10 mouse cellular contexts compared by ENCODE assay signal in genomic region chr10:94037196-94037595, GRCm38 (mm10). TPM values are rescaled to one million over a fixed set of nuclear protein-coding genes. Genes with fewer than 3 reads are reported as not detected.
DNase-seq lines count a peak whose midpoint lies in the region; ATAC-seq and TF ChIP-seq lines count a peak whose summit lies in the region.
"Had no signal": no experiment of that assay in that cellular context is flagged by ENCODE, and none has a peak within 500 bp of the region (broad histone marks: within the 10 kb centered on the region; RNA-seq: fewer than 3 reads in every experiment).

No protein-coding gene starts in this region.

- no peak for TF ChIP-seq CTCF in liver, embryonic 14.5 days (IDR thresholded peaks at IDR 0.05; ENCODE audit: low read depth)

- H3K27me3 ChIP-seq in forebrain, embryonic 10.5 days (ENCODE audit: poor library complexity, severe bottlenecking): no peaks in the 10 kb centered on the region
- no peaks in the 10 kb centered on the region for H3K27me3 ChIP-seq in forebrain, embryonic 11.5 days (ENCODE audit: control insufficient read depth, insufficient read depth, low read length)
- H3K27me3 ChIP-seq in liver, embryonic 14.5 days (ENCODE audit: control insufficient read depth, insufficient read depth, low read length): no peaks in the 10 kb centered on the region

- ATAC-seq in forebrain, embryonic 11.5 days (replicated peaks; ENCODE audit: low FRiP score): no peak
- ATAC-seq in liver, embryonic 14.5 days (ENCODE audit: insufficient read depth): no peak

- no peak for TF ChIP-seq EP300 in liver, embryonic 14.5 days (IDR thresholded peaks at IDR 0.05; ENCODE audit: low read depth)

- 55% methylated on average over 9 of the region's 9 CpGs for WGBS in forebrain, embryonic 10.5 days
- WGBS in forebrain, embryonic 11.5 days: 50% methylated on average over 9 of the region's 9 CpGs
- 46% methylated on average over 9 of the region's 9 CpGs for WGBS in liver, embryonic 14.5 days (ENCODE audit: insufficient replicate concordance)

- H3K4me1 ChIP-seq in forebrain, embryonic 10.5 days: peaks cover 32% of the 10 kb centered on the region
- H3K4me1 ChIP-seq in forebrain, embryonic 11.5 days (replicated peaks; ENCODE audit: control insufficient read depth, insufficient read depth, low read length): peaks cover 6% of the 10 kb centered on the region; the same call in 1 of the 2 replicates
- peaks cover 8 to 14% of the 10 kb centered on the region in 2 experiments for H3K4me1 ChIP-seq in liver, embryonic 14.5 days (replicated peaks; ENCODE audit: control insufficient read depth in 2 of 2, insufficient read depth in 2 of 2, low read length in 1 of 2)

- peak overlapping the region; percentile 90 for H3K4me3 ChIP-seq in forebrain, embryonic 10.5 days
- no peak overlapping the region for H3K4me3 ChIP-seq in forebrain, embryonic 11.5 days (ENCODE audit: low read depth, low read length)
- H3K4me3 ChIP-seq in liver, embryonic 14.5 days (ENCODE audit: insufficient read depth in 1 of 2, low read depth in 2 of 2, low read length in 2 of 2): peak overlapping the region; percentile 13 to 66; a peak in 3 of 4 replicates

- no peak for DNase-seq in forebrain, embryonic 10.5 days (ENCODE audit: extremely low spot score, low spot score)
- no peak for DNase-seq in forebrain, embryonic 11.5 days (ENCODE audit: low spot score)
- peak; percentile 12 for DNase-seq in retina, embryonic 14.5 days (ENCODE audit: low spot score)
- DNase-seq in retina, postnatal 1 day: no peak
- DNase-seq in liver, embryonic 14.5 days (ENCODE audit: low read depth in 3 of 3, low spot score in 3 of 3): no peak
- DNase-seq in c-Kit-positive CD71-positive TER-119-positive erythroid progenitor cells, embryonic 14.5 days (ENCODE audit: low spot score): no peak
- no peak for DNase-seq in adrenal gland, postnatal 4 days (ENCODE audit: low spot score in 2 of 2)
- no peak for DNase-seq in adrenal gland, adult 2 months
- DNase-seq: kidney, postnatal 36 days; right cerebral cortex, postnatal 14 days had no signal

- H3K27ac ChIP-seq in forebrain, embryonic 10.5 days: no peak overlapping the region
- no peak overlapping the region for H3K27ac ChIP-seq in forebrain, embryonic 11.5 days (ENCODE audit: low read depth, low read length)
- no peak overlapping the region for H3K27ac ChIP-seq in liver, embryonic 14.5 days

- no peak overlapping the region for H3K4me2 ChIP-seq in forebrain, embryonic 11.5 days (ENCODE audit: low read depth, low read length, severe bottlenecking)
- peak overlapping the region; percentile 82 for H3K4me2 ChIP-seq in liver, embryonic 14.5 days (ENCODE audit: low read depth)

- no peaks in the 10 kb centered on the region for H3K36me3 ChIP-seq in forebrain, embryonic 10.5 days (replicated peaks)
- H3K36me3 ChIP-seq in forebrain, embryonic 11.5 days (ENCODE audit: control insufficient read depth, insufficient read depth, low read length): no peaks in the 10 kb centered on the region
- no peaks in the 10 kb centered on the region for H3K36me3 ChIP-seq in liver, embryonic 14.5 days (replicated peaks; ENCODE audit: control insufficient read depth, insufficient read depth, low read depth)

- no peaks in the 10 kb centered on the region for H3K9me3 ChIP-seq in forebrain, embryonic 10.5 days
- no peaks in the 10 kb centered on the region for H3K9me3 ChIP-seq in forebrain, embryonic 11.5 days (ENCODE audit: control insufficient read depth, low read length)
- no peaks in the 10 kb centered on the region for H3K9me3 ChIP-seq in liver, embryonic 14.5 days (ENCODE audit: control insufficient read depth, low read length)

- H3K9ac ChIP-seq in forebrain, embryonic 11.5 days (ENCODE audit: low read length): no peak overlapping the region
- peak overlapping the region; percentile 76 for H3K9ac ChIP-seq in liver, embryonic 14.5 days (replicated peaks)

RNA-seq across cellular contexts. Expression of gene Fgd6, which starts 1.4 kb away (rescaled TPM):
- 3.5 and 3.6 TPM in 2 replicates for polyA plus RNA-seq in forebrain, embryonic 10.5 days (2016; fragmentation: Nextera tagmentation; extraction: Ambion mirVana)
- polyA plus RNA-seq in forebrain, embryonic 11.5 days (2014; fragmentation: Nextera tagmentation; extraction: Ambion mirVana): 4.3 and 4.4 TPM in 2 replicates
- 2.5 and 2.9 TPM in 2 replicates for polyA plus RNA-seq in liver, embryonic 14.5 days (2012; rRNA removed)
- 2.4 and 2.9 TPM in 2 replicates for polyA plus RNA-seq in liver, embryonic 14.5 days (2014; fragmentation: Nextera tagmentation; extraction: Ambion mirVana)
- total RNA-seq in adrenal gland, postnatal 4 days (2021): 1 to 10 TPM; 5.8 TPM
- 1 to 10 TPM; 4.5 to 5.6 TPM for total RNA-seq in adrenal gland, adult 2 months (2021)
- 0.64 and 0.80 TPM in 2 replicates for polyA plus RNA-seq in adrenal gland, adult 2 months (2012; rRNA removed)

RNA-seq across cellular contexts. Expression of gene Vezt, which starts 1.6 kb away (rescaled TPM):
- polyA plus RNA-seq in forebrain, embryonic 10.5 days (2016; fragmentation: Nextera tagmentation; extraction: Ambion mirVana): 28.1 and 28.9 TPM in 2 replicates
- polyA plus RNA-seq in forebrain, embryonic 11.5 days (2014; fragmentation: Nextera tagmentation; extraction: Ambion mirVana): 39.6 and 46.6 TPM in 2 replicates
- 4.9 and 6.6 TPM in 2 replicates for polyA plus RNA-seq in liver, embryonic 14.5 days (2012; rRNA removed)
- polyA plus RNA-seq in liver, embryonic 14.5 days (2014; fragmentation: Nextera tagmentation; extraction: Ambion mirVana): 12.7 and 14.6 TPM in 2 replicates
- 10 to 100 TPM; 29.0 to 34.7 TPM for total RNA-seq in adrenal gland, postnatal 4 days (2021)
- 10 to 100 TPM; 20.9 to 22.1 TPM for total RNA-seq in adrenal gland, adult 2 months (2021)
- 4.6 and 6.6 TPM in 2 replicates for polyA plus RNA-seq in adrenal gland, adult 2 months (2012; rRNA removed)
